Mouse (Mus musculus) right cerebral cortex, postnatal 10 days (tissue): Measurements from ENCODE around the gene Clasrp.
A peak's percentile ranks its signal among the peaks of the same experiment; 100 is the strongest.
"Not testable (repeated sequence)": the region's sequence is repeated elsewhere in the genome, so short reads cannot be mapped to it uniquely, and the experiment has no call there.

ENCODE experiments used
- DNase-seq, 2 experiments: peaks; one replicate each; pipeline ENCODE4 v3.0.0; 2021; ENCODE audit warnings: low spot score in 2 of 2

The Clasrp gene

GRCm38 (mm10) chr7:19609641-19610332, 5.5 kb upstream of the Clasrp start:
- no peak for DNase-seq

GRCm38 (mm10) chr7:19607291-19607690, 3.0 kb upstream of the Clasrp start:
- DNase-seq: no peak

GRCm38 (mm10) chr7:19604606-19605214, 424 bp upstream of the Clasrp start:
- not testable (repeated sequence) for DNase-seq

- no peak for DNase-seq
Observed at GRCm38 (mm10) chr7:19603055-19603454, 1.2 kb downstream of the Clasrp start.

GRCm38 (mm10) chr7:19600562-19600961, 3.7 kb downstream of the Clasrp start:
- peak; percentile 66 to 73 for DNase-seq

- no peak for DNase-seq
Observed at GRCm38 (mm10) chr7:19593061-19593730, 11.1 kb downstream of the Clasrp start.

- peak; percentile 78 to 83 for DNase-seq
Observed at GRCm38 (mm10) chr7:19589917-19590316, 14.4 kb downstream of the Clasrp start.

GRCm38 (mm10) chr7:19589207-19589606, 15.1 kb downstream of the Clasrp start:
- DNase-seq: peak; percentile 62 to 71

GRCm38 (mm10) chr7:19586269-19586668, 18.0 kb downstream of the Clasrp start:
- no peak for DNase-seq

GRCm38 (mm10) chr7:19580634-19581033, 23.7 kb downstream of the Clasrp start:
- DNase-seq: no peak

- no peak for DNase-seq
Observed at GRCm38 (mm10) chr7:19579751-19580150, 24.5 kb downstream of the Clasrp start.

GRCm38 (mm10) chr7:19578436-19578835, 25.9 kb downstream of the Clasrp start:
- DNase-seq: no peak

GRCm38 (mm10) chr7:19577877-19578414, 26.3 kb downstream of the Clasrp start:
- DNase-seq: no peak

GRCm38 (mm10) chr7:19577141-19577852, 27.0 kb downstream of the Clasrp start, which contains the start of the genes Zfp296 and Gemin7:
Gene Zfp296 (plus strand): TSS chr7:19577287.
Gene Gemin7 (minus strand): TSS chr7:19577595.
- no peak for DNase-seq

- DNase-seq: no peak
Observed at GRCm38 (mm10) chr7:19575559-19575958, 28.7 kb downstream of the Clasrp start.

GRCm38 (mm10) chr7:19573776-19574140, 30.5 kb downstream of the Clasrp start:
- DNase-seq: no peak

GRCm38 (mm10) chr7:19572926-19573775, 31.1 kb downstream of the Clasrp start:
- peak; percentile 82 to 84 for DNase-seq

- DNase-seq: no peak
Observed at GRCm38 (mm10) chr7:19569647-19570046, 34.6 kb downstream of the Clasrp start.

- DNase-seq: no peak
Observed at GRCm38 (mm10) chr7:19567426-19567825, 36.9 kb downstream of the Clasrp start.

- no peak for DNase-seq
Observed at GRCm38 (mm10) chr7:19565803-19566202, 38.5 kb downstream of the Clasrp start.

GRCm38 (mm10) chr7:19564455-19564854, 39.8 kb downstream of the Clasrp start:
- no peak for DNase-seq
